Mouse (Mus musculus): Measurements from ENCODE around the gene Nedd9. TPM values are rescaled to one million over a fixed set of nuclear protein-coding genes. Genes with fewer than 3 reads are reported as not detected.
A peak's percentile ranks its signal among the peaks of the same experiment; 100 is the strongest.

The Nedd9 gene
- polyA plus RNA-seq, 1 experiment: 30.1 TPM

- DNase-seq (ENCODE audit: low read depth): no peak
Measured at GRCm38 (mm10) chr13:41456292-41457029, 30.7 kb downstream of the Nedd9 start.

GRCm38 (mm10) chr13:41453227-41454193, 33.7 kb downstream of the Nedd9 start:
- no peak for DNase-seq (ENCODE audit: low read depth)

GRCm38 (mm10) chr13:41450821-41451220, 36.3 kb downstream of the Nedd9 start:
- DNase-seq (ENCODE audit: low read depth): no peak

GRCm38 (mm10) chr13:41449211-41449610, 38.0 kb downstream of the Nedd9 start:
- peak; percentile 75 for DNase-seq (ENCODE audit: low read depth)

- no peak for DNase-seq (ENCODE audit: low read depth)
Measured at GRCm38 (mm10) chr13:41447209-41447608, 40.0 kb downstream of the Nedd9 start.

- no peak for DNase-seq (ENCODE audit: low read depth)
Measured at GRCm38 (mm10) chr13:41446591-41446990, 40.6 kb downstream of the Nedd9 start.

GRCm38 (mm10) chr13:41445067-41445808, 41.9 kb downstream of the Nedd9 start:
- no peak for DNase-seq (ENCODE audit: low read depth)

- DNase-seq (ENCODE audit: low read depth): no peak
Measured at GRCm38 (mm10) chr13:41444230-41444629, 42.9 kb downstream of the Nedd9 start.

- DNase-seq (ENCODE audit: low read depth): no peak
Measured at GRCm38 (mm10) chr13:41442145-41442544, 45.0 kb downstream of the Nedd9 start.

- DNase-seq (ENCODE audit: low read depth): no peak
Measured at GRCm38 (mm10) chr13:41440205-41440604, 47.0 kb downstream of the Nedd9 start.

- DNase-seq (ENCODE audit: low read depth): no peak
Measured at GRCm38 (mm10) chr13:41437390-41437789, 49.8 kb downstream of the Nedd9 start.

GRCm38 (mm10) chr13:41436731-41437130, 50.4 kb downstream of the Nedd9 start:
- DNase-seq (ENCODE audit: low read depth): no peak

- no peak for DNase-seq (ENCODE audit: low read depth)
Measured at GRCm38 (mm10) chr13:41433201-41433600, 54.0 kb downstream of the Nedd9 start.

GRCm38 (mm10) chr13:41431795-41432194, 55.4 kb downstream of the Nedd9 start:
- DNase-seq (ENCODE audit: low read depth): no peak

GRCm38 (mm10) chr13:41427046-41427445, 60.1 kb downstream of the Nedd9 start:
- DNase-seq (ENCODE audit: low read depth): no peak

GRCm38 (mm10) chr13:41423463-41424074, 63.6 kb downstream of the Nedd9 start:
- DNase-seq (ENCODE audit: low read depth): no peak

- DNase-seq (ENCODE audit: low read depth): no peak
Measured at GRCm38 (mm10) chr13:41422581-41422980, 64.6 kb downstream of the Nedd9 start.

GRCm38 (mm10) chr13:41420376-41420775, 66.8 kb downstream of the Nedd9 start:
- DNase-seq (ENCODE audit: low read depth): no peak

- no peak for DNase-seq (ENCODE audit: low read depth)
Measured at GRCm38 (mm10) chr13:41418198-41418869, 68.8 kb downstream of the Nedd9 start.

GRCm38 (mm10) chr13:41416065-41417016, 70.8 kb downstream of the Nedd9 start:
- no peak for DNase-seq (ENCODE audit: low read depth)

Measured in gonadal fat pad, adult 2 months (tissue).